Mouse (Mus musculus): ENCODE measurements around the gene Amhr2. TPM values are rescaled to one million over a fixed set of nuclear protein-coding genes. Genes with fewer than 3 reads are reported as not detected.

The Amhr2 gene
- polyA plus RNA-seq (2012; rRNA removed): 4.2 and 14.1 TPM in 2 replicates

GRCm38 (mm10) chr15:102445146-102445545 lies at the start of gene Amhr2:
Amhr2 (plus strand) TSS chr15:102445367.

GRCm38 (mm10) chr15:102405489-102406195 lies 39.5 kb upstream of the Amhr2 start, which contains the start of gene Sp1:
Sp1 (plus strand) TSS chr15:102406143.

GRCm38 (mm10) chr15:102458904-102459317 lies 13.7 kb downstream of the Amhr2 start, which contains the start of gene Prr13:
Prr13 (plus strand) TSS chr15:102459028.

GRCm38 (mm10) chr15:102470183-102470604 lies 25.0 kb downstream of the Amhr2 start, which contains the start of gene Pcbp2:
Pcbp2 (plus strand) TSS chr15:102470539.

GRCm38 (mm10) chr15:102503447-102503846 lies 58.3 kb downstream of the Amhr2 start, which contains the start of gene Gm10337:
Gm10337 (plus strand) TSS chr15:102503722.

Other genes starting within 250 kb of the Amhr2 start
- gene Zfp740, start 242.1 kb upstream of the Amhr2 start, polyA plus RNA-seq (2012; rRNA removed): 19.4 and 21.4 TPM in 2 replicates
- gene Csad, start 240.6 kb upstream of the Amhr2 start, polyA plus RNA-seq (2012; rRNA removed): 63.9 and 65.7 TPM in 2 replicates
- gene Itgb7, start 213.4 kb upstream of the Amhr2 start, polyA plus RNA-seq (2012; rRNA removed): 8.9 and 9.7 TPM in 2 replicates
- 25.4 and 36.2 TPM in 2 replicates for gene Rarg, start 187.8 kb upstream of the Amhr2 start, polyA plus RNA-seq (2012; rRNA removed)
- gene Gm9918, start 174.8 kb upstream of the Amhr2 start, polyA plus RNA-seq (2012; rRNA removed): 0.08 and 0.09 TPM in 2 replicates
- 79.3 and 113 TPM in 2 replicates for gene Mfsd5, start 165.9 kb upstream of the Amhr2 start, polyA plus RNA-seq (2012; rRNA removed)
- 6.9 and 7.9 TPM in 2 replicates for gene Espl1, start 149.1 kb upstream of the Amhr2 start, polyA plus RNA-seq (2012; rRNA removed)
- gene Pfdn5, start 119.3 kb upstream of the Amhr2 start, polyA plus RNA-seq (2012; rRNA removed): 37.2 and 55.3 TPM in 2 replicates
- 48.5 and 54.2 TPM in 2 replicates for gene Myg1, start 113.7 kb upstream of the Amhr2 start, polyA plus RNA-seq (2012; rRNA removed)
- gene Aaas, start 94.6 kb upstream of the Amhr2 start, polyA plus RNA-seq (2012; rRNA removed): 33.2 and 35.7 TPM in 2 replicates
- gene Sp7, start 78.2 kb upstream of the Amhr2 start, polyA plus RNA-seq (2012; rRNA removed): 0.15 and 0.23 TPM in 2 replicates
- gene Sp1, start 39.2 kb upstream of the Amhr2 start, polyA plus RNA-seq (2012; rRNA removed): 14.2 and 15.0 TPM in 2 replicates
- 483 and 710 TPM in 2 replicates for gene Prr13, start 13.7 kb downstream of the Amhr2 start, polyA plus RNA-seq (2012; rRNA removed)
- gene Pcbp2, start 25.2 kb downstream of the Amhr2 start, polyA plus RNA-seq (2012; rRNA removed): 357 and 368 TPM in 2 replicates
- gene Gm10337, start 58.4 kb downstream of the Amhr2 start, polyA plus RNA-seq (2012; rRNA removed): not detected in 2 replicates
- 3.6 and 5.4 TPM in 2 replicates for gene Map3k12, start 71.7 kb downstream of the Amhr2 start, polyA plus RNA-seq (2012; rRNA removed)
- 72.6 and 84.8 TPM in 2 replicates for gene Tarbp2, start 72.8 kb downstream of the Amhr2 start, polyA plus RNA-seq (2012; rRNA removed)
- gene Npff, start 79.6 kb downstream of the Amhr2 start, polyA plus RNA-seq (2012; rRNA removed): 3.3 and 3.7 TPM in 2 replicates
- 0.14 TPM in 1 of 2 replicates, not detected in the other for gene Gm28047, start 179.7 kb downstream of the Amhr2 start, polyA plus RNA-seq (2012; rRNA removed)
- 37.3 and 48.6 TPM in 2 replicates for gene Atf7, start 180.1 kb downstream of the Amhr2 start, polyA plus RNA-seq (2012; rRNA removed)
- 491 and 570 TPM in 2 replicates for gene Atp5g2, start 227.0 kb downstream of the Amhr2 start, polyA plus RNA-seq (2012; rRNA removed)

All from colon, adult 2 months (tissue).